Mouse (Mus musculus) layer of hippocampus, postnatal 10 days (tissue): ENCODE data around the gene Ano6. TPM values are rescaled to one million over a fixed set of nuclear protein-coding genes. Genes with fewer than 3 reads are reported as not detected.
"Not testable (repeated sequence)": the region's sequence is repeated elsewhere in the genome, so short reads cannot be mapped to it uniquely, and the experiment has no call there.

Experiments used
- DNase-seq, 2 experiments: peaks; one replicate each; pipeline ENCODE4 v3.0.0; 2021; ENCODE audit warnings: low spot score in 2 of 2
- total RNA-seq, 2 experiments: library from RNA; stranded (reverse); gene quantifications; 2 replicates each; pipeline ENCODE4 v1.2.3; 2021

Ano6 gene
- total RNA-seq, 2 experiments from 2014 or later: 26.7 to 27.7 TPM

DNA sequence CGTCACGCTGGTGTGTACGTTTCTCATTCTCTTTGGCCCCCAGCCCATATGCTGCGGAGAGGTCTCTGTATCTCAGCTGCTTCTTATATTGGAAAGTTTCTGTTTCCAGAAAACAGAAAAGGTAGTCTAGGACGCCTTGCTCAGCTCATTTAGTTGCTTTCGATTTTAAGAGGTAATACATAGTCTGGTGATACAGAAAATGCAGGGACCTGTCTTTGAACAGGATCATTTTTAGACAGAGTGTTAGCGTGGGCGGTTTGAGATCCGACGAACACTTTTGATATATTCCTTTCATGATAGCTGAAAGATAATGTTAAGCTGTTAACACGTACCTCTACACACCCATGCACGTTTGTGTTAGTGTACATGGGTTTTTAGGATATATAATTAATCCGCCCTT lies 35.9 kb downstream of the Ano6 start:
- DNase-seq: no peak

DNA sequence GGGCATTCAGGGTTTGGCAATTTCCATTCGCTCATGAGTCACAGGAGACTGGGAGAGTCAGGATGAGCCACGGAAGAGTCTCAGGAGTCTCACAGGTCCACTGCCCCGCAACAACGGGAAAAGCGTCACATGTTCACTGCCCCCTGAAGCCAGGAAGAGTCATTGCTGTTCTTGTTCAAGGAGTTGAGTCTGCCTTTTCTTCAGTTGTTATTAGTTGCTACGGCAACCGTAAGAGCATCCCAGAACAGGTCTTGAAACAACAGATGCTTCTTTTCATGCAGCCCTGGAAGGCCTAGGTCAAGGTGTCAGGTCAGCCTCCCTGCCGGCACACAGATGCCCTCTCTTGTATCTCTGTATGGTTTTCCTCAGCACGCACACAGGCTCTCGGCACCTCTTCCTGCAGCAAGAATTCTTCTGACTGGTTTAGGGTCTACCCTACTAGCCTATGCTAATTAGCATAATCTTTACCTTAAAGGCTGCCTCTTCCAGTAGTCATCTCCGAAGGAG lies 36.9 kb downstream of the Ano6 start:
- no peak for DNase-seq

- not testable (repeated sequence) for DNase-seq
Measured at GRCm38 (mm10) chr15:95828018-95828646, 37.5 kb downstream of the Ano6 start.

DNA sequence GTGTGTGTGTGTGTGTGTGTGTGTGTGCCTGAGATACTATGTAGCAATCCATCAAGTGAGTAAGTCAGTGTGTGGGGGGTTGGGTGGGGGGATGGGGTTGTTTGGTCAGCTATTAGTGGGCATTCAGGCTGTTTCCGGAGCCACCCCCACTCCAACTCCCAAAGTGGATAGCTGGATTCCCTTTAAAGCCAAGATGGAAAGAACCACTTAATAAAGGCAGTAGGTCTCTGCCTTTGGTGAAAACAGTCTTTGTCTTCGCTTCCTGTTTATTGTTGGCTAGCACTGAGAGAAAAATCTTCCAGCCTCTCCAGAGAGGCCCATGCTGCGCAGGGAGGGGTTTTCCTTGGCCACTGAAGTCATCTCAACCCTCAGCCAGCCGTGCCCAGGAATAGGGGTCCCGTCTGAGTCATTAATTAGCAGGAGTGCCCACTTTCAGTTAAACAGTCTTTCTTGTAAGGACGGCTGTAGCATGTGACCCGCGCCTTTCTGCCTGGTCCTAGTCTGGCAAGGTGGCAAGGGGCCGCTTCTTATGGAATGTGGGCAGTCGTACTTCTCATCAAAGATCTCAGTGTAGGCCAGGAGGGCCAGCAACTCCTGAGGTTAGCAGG lies 38.1 kb downstream of the Ano6 start:
- no peak for DNase-seq

GRCm38 (mm10) chr15:95829553-95830205 lies 39.0 kb downstream of the Ano6 start:
- DNase-seq: no peak

DNA sequence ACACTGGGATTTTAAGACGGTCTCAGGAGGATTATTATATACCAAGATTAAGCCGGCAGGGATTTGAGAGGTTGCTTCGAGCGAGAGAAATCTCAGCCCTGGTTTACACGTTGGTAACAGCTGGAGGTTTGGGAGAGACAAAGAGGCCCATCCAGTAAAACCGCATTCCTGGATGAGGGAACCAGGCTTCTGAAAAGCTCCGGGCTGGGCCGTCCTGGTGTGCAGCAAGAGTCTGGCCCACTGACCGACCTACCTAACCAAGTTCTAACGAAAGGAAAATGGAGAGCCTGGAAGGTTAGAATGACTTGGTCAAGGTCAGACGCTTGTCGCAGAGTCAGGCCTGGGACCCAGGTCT lies 39.5 kb downstream of the Ano6 start:
- no peak for DNase-seq

- no peak for DNase-seq
Measured at GRCm38 (mm10) chr15:95833292-95833691, 42.6 kb downstream of the Ano6 start.

GRCm38 (mm10) chr15:95836077-95836476 lies 45.4 kb downstream of the Ano6 start:
- DNase-seq: no peak

DNA sequence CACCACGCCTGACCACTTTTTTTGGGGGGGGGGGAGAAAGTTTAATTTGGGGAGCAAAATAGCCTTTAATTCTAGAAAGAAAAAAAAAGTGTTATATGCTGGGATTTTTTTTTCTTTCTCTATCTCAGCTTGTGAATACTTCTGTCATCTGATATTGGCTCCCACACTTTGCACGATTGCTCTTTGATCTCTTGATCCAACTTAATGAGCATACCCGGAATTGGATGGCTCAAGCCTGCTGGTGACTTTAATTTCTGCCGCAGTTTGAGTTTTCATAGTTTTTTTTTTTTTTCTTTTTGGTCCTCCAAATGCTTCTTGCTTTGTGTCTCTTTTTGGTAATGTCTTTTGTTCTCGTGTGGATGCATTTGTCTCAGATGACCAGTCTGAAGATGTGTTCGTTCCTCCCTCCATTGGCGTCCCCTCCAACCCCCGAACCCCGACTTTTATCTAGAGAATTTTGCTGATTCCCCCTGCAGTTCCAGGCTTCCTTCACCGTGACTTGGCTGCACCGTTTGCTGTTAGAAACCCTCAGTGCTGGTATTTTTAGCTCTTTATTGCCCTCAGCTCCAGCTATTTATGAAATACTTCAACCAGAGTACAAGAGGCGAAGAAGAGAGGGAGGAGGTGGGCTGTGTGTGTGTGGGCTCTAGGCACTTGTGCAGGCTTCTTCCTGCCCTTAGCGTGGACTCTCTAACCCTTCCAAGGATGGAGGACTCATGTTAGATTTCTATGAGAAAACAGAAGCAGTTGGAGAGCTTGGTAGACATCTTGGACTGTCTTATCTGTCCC lies 46.2 kb downstream of the Ano6 start:
- DNase-seq: no peak

DNA sequence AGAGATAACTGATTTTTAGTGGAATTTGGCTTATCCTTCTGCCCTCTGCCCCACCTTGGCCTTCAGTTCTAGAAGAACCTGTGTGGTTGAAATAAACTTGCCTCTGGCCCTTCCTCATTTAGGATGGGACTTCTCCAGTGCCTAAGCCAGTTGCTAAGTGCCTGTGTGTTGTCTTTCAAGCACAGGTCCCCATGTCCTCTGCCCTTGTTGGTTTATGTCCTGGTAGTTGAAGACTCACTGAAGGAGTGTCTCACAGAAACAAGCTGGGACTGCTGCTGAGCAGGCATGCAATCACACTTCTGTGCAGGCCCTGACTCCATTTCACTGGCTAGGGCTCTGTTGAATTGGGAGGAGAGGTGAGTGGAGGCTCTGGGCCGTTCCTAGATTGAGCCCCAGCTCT lies 46.9 kb downstream of the Ano6 start:
- no peak for DNase-seq

- no peak for DNase-seq
Measured at GRCm38 (mm10) chr15:95838171-95839020, 47.8 kb downstream of the Ano6 start.

- DNase-seq: no peak
Measured at GRCm38 (mm10) chr15:95839789-95840188, 49.1 kb downstream of the Ano6 start.

DNA sequence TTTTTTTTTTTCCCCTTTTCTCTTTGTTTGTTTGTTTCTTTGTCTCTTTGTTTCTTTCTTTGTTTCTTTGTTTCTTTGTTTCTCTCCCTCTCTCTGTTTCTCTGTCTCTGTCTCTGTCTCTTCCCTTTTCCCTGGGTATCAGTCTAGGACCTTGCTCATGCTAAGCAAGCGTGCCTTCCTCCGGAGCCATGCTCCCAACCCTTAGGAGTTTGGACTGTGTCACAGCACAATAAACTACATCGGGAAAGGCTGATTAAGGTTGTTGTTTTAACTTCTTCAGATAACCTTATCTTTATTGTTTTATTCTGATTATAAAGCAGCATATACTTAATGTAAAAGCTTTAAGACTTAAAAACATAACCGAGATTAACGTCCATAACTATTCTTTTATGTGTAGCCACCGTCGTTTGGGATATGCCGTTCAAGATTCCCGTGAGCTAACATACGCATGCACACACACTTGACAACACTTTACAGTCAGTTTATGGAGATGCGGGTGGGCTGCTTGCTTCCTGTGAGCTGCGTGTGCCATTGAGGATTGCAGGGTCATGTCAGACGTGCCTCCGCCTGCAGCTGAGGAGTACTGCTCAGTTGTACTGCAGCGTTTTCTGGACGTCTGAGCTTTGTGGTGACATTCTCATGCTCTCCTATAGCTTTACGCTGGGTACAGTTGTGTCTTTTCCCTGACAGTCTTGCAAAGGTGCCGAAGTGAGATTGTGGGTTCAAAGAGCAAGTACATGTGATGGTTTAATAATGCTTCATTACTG lies 52.7 kb downstream of the Ano6 start:
- no peak for DNase-seq

GRCm38 (mm10) chr15:95844412-95844811 lies 53.8 kb downstream of the Ano6 start:
- no peak for DNase-seq

DNA sequence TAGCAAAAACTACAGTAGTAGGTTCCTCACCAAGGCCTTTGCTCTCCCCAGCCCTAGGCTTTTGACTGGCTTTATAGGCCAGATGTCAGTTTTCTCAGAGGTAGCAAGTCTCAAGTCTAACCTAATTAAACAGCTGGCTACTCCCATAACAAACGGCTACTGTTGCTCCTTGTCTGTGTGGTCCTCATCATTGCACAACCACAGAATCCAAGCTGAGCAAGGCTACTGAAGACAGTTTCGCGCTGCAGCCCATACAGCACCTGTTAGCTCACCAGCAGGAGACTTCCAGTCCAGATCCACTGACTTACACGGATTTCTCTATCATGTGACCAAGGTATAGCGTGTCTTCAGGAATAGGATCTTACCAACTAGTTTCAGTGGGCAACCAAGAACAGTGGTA lies 55.5 kb downstream of the Ano6 start:
- no peak for DNase-seq

GRCm38 (mm10) chr15:95848493-95849064 lies 57.9 kb downstream of the Ano6 start:
- no peak for DNase-seq

DNA sequence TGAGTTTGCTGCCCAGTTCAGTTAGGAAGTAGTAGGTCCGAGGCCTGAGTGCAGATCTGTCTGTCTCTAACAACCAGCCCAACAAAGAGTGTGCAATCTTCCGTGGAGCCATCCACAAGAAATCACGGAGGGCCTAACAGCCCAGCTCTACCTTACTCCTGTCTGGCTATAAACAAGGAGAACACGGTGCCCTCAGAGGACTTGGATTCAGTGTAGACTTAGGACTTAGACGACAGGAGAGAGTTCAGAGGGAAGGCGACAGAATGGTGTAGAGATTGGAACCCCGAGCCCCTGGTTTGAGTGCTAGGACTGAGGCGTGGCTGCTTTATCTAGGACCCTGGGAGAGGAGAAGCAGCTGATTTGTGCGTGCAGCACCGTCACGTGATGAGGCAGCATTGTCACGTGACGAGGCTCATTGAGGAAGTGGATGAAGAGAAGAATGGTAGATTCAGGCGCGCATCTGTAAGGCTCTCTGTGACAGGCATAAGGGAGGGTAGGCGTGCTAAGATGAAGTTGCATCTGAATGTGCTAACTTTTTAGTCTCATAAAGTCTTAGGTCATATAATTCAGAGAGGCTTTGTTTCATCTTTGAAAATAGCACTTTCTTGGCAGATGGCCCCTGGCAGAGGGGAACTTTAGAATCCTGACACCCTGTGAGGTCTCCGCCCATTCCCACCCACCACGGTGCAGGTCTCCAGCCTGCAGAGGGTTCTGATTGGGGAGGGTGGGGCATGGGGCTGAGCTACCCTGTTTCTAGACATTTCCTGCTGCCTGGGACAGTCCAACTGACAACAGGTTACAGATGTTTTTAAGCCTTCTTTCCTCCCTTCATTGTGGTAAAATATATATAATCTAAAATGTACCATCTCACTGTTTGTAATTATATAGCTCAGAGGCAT lies 59.1 kb downstream of the Ano6 start:
- DNase-seq: no peak

- DNase-seq: no peak
Measured at GRCm38 (mm10) chr15:95850546-95850945, 59.9 kb downstream of the Ano6 start.
